Mouse (Mus musculus) frontal cortex, postnatal 10 days (tissue): ENCODE measurements around the gene Ccdc30.

Experiments
- DNase-seq, 2 experiments: peaks; one replicate each; pipeline ENCODE4 v3.0.0; 2022; ENCODE audit warnings: low spot score in 2 of 2, mixed read lengths in 1 of 2

Ccdc30 gene

GRCm38 (mm10) chr4:119415072-119415753 lies at the start of gene Ccdc30:
TSS of gene Ccdc30 (minus strand) at chr4:119415521.
- peak; percentile 93 to 96 for DNase-seq

GRCm38 (mm10) chr4:119463756-119464419 lies 48.6 kb upstream of the Ccdc30 start:
- DNase-seq = no peak

- DNase-seq = peak; percentile 53 to 55
These were observed 47.8 kb upstream of the Ccdc30 start for GRCm38 (mm10) chr4:119462858-119463755.

- DNase-seq = no peak
These were observed 47.1 kb upstream of the Ccdc30 start for GRCm38 (mm10) chr4:119462457-119462856.

- DNase-seq = peak; percentile 72 to 83
These were observed 45.4 kb upstream of the Ccdc30 start for GRCm38 (mm10) chr4:119460728-119461141.

- peak in 1 of 2 experiments; percentile 44 for DNase-seq
These were observed 45.0 kb upstream of the Ccdc30 start for GRCm38 (mm10) chr4:119460296-119460695.

GRCm38 (mm10) chr4:119453533-119453932 lies 38.2 kb upstream of the Ccdc30 start:
- DNase-seq = no peak

- no peak for DNase-seq
These were observed 37.8 kb upstream of the Ccdc30 start for GRCm38 (mm10) chr4:119453128-119453527.

GRCm38 (mm10) chr4:119450436-119450835 lies 35.1 kb upstream of the Ccdc30 start:
- no peak for DNase-seq

GRCm38 (mm10) chr4:119447786-119448185 lies 32.5 kb upstream of the Ccdc30 start:
- DNase-seq = no peak

- DNase-seq = no peak
These were observed 31.9 kb upstream of the Ccdc30 start for GRCm38 (mm10) chr4:119447261-119447660.

- DNase-seq = no peak
These were observed 27.2 kb upstream of the Ccdc30 start for GRCm38 (mm10) chr4:119442539-119442938.

- DNase-seq = no peak
These were observed 26.5 kb upstream of the Ccdc30 start for GRCm38 (mm10) chr4:119441836-119442235.

GRCm38 (mm10) chr4:119437936-119438335 lies 22.6 kb upstream of the Ccdc30 start:
- no peak for DNase-seq

- DNase-seq = no peak
These were observed 15.4 kb upstream of the Ccdc30 start for GRCm38 (mm10) chr4:119430678-119431077.

GRCm38 (mm10) chr4:119427680-119428079 lies 12.4 kb upstream of the Ccdc30 start:
- no peak for DNase-seq

- no peak for DNase-seq
These were observed 10.3 kb upstream of the Ccdc30 start for GRCm38 (mm10) chr4:119425601-119426000.

- no peak for DNase-seq
These were observed 9.8 kb upstream of the Ccdc30 start for GRCm38 (mm10) chr4:119425077-119425476.

- peak; percentile 77 to 82 for DNase-seq
These were observed 7.1 kb upstream of the Ccdc30 start, which contains the start of the genes Ppcs and Zmynd12 for GRCm38 (mm10) chr4:119422294-119422964. TSS of gene Ppcs (minus strand) at chr4:119422420. TSS of gene Zmynd12 (plus strand) at chr4:119422814.

- no peak for DNase-seq
These were observed 6.6 kb upstream of the Ccdc30 start for GRCm38 (mm10) chr4:119421921-119422293.

GRCm38 (mm10) chr4:119421191-119421590 lies 5.9 kb upstream of the Ccdc30 start:
- DNase-seq = no peak

GRCm38 (mm10) chr4:119417894-119418293 lies 2.6 kb upstream of the Ccdc30 start:
- no peak for DNase-seq
